Mouse (Mus musculus) liver, embryonic 14.5 days (tissue): Measurements from ENCODE around the gene Pde4d.

Experiments
- CTCF ChIP-seq: IDR thresholded peaks from 2 replicates; pipeline ENCODE4 v1.5.1; 2016; ENCODE audit warnings: antibody characterized with exemption, low read depth, control low read depth
- EP300 ChIP-seq: IDR thresholded peaks from 2 replicates; pipeline ENCODE4 v1.6.1; 2016; ENCODE audit warnings: antibody characterized with exemption, low read depth

DNA sequence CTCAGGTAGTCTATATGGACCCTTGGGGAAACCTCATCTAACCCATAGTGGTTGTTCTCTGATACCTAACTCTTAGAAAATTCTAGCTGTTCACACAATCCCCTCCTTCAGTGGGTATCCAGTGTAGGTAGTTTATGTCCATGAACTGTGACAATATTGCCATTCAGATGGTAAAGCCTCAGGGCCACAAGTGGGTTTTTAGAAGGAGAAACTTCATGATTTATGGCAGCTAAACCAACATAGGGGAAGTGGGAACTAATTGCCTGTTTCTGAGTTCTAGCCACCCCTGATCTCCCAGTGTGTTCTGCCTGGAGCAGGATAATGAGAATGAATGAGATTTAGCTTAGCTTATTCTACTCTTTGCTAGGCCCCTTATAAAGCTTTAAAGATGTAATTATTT lies 43.1 kb downstream of the Pde4d start:
- TF ChIP-seq CTCF: no peak
- no peak for TF ChIP-seq EP300
